Mouse (Mus musculus) liver, embryonic 12.5 days (tissue): Measurements from ENCODE around the gene Slco1a5. TPM values are rescaled to one million over a fixed set of nuclear protein-coding genes. Genes with fewer than 3 reads are reported as not detected.

ENCODE experiments used
- ATAC-seq: fragments of 200-750 bp; cut with Nextera tagmentation; 2 replicates; pipeline ENCODE4 v1.8.0; 2017; ENCODE audit warnings: moderate number of reproducible peaks, mild to moderate bottlenecking, moderate library complexity
- H3K27ac ChIP-seq: fragments of 300-500 bp; sonication (generic); 2 replicates; pipeline ENCODE4 v1.5.1; 2016; ENCODE audit warnings: mild to moderate bottlenecking
- H3K27me3 ChIP-seq: fragments of 300-500 bp; sonication (generic); replicated peaks from 2 replicates; pipeline ENCODE4 v1.6.1; 2016; ENCODE audit warnings: mild to moderate bottlenecking, moderate library complexity
- H3K36me3 ChIP-seq: fragments of 300-500 bp; sonication (generic); 2 replicates; pipeline ENCODE4 v1.6.1; 2016; ENCODE audit warnings: mild to moderate bottlenecking, moderate library complexity
- H3K4me1 ChIP-seq: fragments of 300-500 bp; sonication (generic); 2 replicates; pipeline ENCODE4 v1.6.1; 2016
- H3K4me2 ChIP-seq: fragments of 300-500 bp; sonication (generic); 2 replicates; pipeline ENCODE4 v1.6.1; 2016; ENCODE audit warnings: mild to moderate bottlenecking, moderate library complexity
- H3K4me3 ChIP-seq: fragments of 300-500 bp; sonication (generic); 2 replicates; pipeline ENCODE4 v1.5.1; 2016; ENCODE audit warnings: mild to moderate bottlenecking, moderate library complexity
- H3K9ac ChIP-seq: fragments of 300-500 bp; sonication (generic); 2 replicates; pipeline ENCODE4 v1.6.1; 2016; ENCODE audit warnings: mild to moderate bottlenecking, moderate library complexity
- H3K9me3 ChIP-seq: fragments of 300-500 bp; sonication (generic); replicated peaks from 2 replicates; pipeline ENCODE4 v1.6.1; 2016; ENCODE audit warnings: mild to moderate bottlenecking, moderate library complexity
- WGBS: fragments of 180-500 bp; shearing (Covaris S2); methylation state at CpG from one replicate; pipeline ENCODE4 v1.1.7; 2016; ENCODE audit not compliant: insufficient replicate concordance; 5-methylcytosine and 5-hydroxymethylcytosine counted together
- polyA plus RNA-seq: library from polyadenylated mRNA; unstranded; fragments of >200 nt; fragmentation: Nextera tagmentation; extraction: Ambion mirVana; gene quantifications from 2 replicates; pipeline ENCODE4 v1.2.1, GENCODE M21; 2016

The Slco1a5 gene
- polyA plus RNA-seq, 1 experiment from 2014 or later: not detected

- peak within 1 kb of the TSS; percentile 72 for H3K9ac ChIP-seq
- H3K36me3 ChIP-seq: peaks cover 11% of the 10 kb centered on the region
- H3K4me2 ChIP-seq: peak within 1 kb of the TSS; percentile 70
- peak within 1 kb of the TSS; percentile 79 for H3K27ac ChIP-seq
- under 1% methylated on average over 48 of the region's 48 CpGs for WGBS
- peaks cover 15% of the 10 kb centered on the region for H3K4me1 ChIP-seq
- 0 out of 2 replicates have a peak, but pooled peaks cover 3% of the 10 kb centered on the region for H3K27me3 ChIP-seq
- H3K4me3 ChIP-seq: peak within 1 kb of the TSS; percentile 71
- no peaks in the 10 kb centered on the region for H3K9me3 ChIP-seq
- ATAC-seq: peak; percentile 97
Measured at GRCm38 (mm10) chr6:142345440-142346038, 22.8 kb upstream of the Slco1a5 start, which contains the start of gene Pyroxd1. Gene Pyroxd1 (plus strand): TSS chr6:142345654.

GRCm38 (mm10) chr6:142343561-142343960 lies 20.8 kb upstream of the Slco1a5 start:
- WGBS: 35% methylated on average over 2 of the region's 2 CpGs
- H3K4me3 ChIP-seq: no peak overlapping the region
- H3K4me2 ChIP-seq: no peak overlapping the region
- no peak overlapping the region for H3K9ac ChIP-seq
- H3K27me3 ChIP-seq: 0 out of 2 replicates have a peak, but pooled peaks cover 3% of the 10 kb centered on the region
- H3K4me1 ChIP-seq: peaks cover 15% of the 10 kb centered on the region
- no peaks in the 10 kb centered on the region for H3K9me3 ChIP-seq
- no peak for ATAC-seq
- H3K36me3 ChIP-seq: no peaks in the 10 kb centered on the region
- H3K27ac ChIP-seq: no peak overlapping the region

DNA sequence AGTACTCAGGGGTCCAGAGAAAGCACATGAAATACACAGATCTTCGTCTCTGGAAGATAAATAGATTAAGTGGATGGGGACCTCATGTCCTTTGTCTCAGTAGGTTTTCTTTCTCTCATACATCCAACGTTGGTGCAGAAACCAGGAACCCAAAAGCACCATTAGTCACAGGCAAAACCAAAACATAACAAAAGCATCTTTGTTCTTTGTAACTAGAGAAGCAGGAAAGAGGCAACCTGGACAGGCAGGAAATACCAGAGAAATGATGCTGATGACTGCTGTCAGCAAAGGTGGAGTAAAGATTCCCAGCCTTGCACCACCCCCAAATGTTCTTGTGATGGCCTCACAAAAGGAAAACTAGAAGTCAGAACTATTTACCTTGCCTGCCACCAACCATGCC lies 16.8 kb upstream of the Slco1a5 start:
- 23% methylated on average over 2 of the region's 2 CpGs for WGBS
- Histone ChIP-seq H3K36me3 (no peaks in the 10 kb centered on the region), H3K27me3 (0 out of 2 replicates have a peak, but pooled peaks cover 3% of the 10 kb centered on the region), H3K4me2 (no peak overlapping the region), H3K4me3 (no peak overlapping the region), H3K27ac (no peak overlapping the region), H3K9me3 (no peaks in the 10 kb centered on the region), H3K4me1 (no peaks in the 10 kb centered on the region), H3K9ac (no peak overlapping the region)
- ATAC-seq: no peak

DNA sequence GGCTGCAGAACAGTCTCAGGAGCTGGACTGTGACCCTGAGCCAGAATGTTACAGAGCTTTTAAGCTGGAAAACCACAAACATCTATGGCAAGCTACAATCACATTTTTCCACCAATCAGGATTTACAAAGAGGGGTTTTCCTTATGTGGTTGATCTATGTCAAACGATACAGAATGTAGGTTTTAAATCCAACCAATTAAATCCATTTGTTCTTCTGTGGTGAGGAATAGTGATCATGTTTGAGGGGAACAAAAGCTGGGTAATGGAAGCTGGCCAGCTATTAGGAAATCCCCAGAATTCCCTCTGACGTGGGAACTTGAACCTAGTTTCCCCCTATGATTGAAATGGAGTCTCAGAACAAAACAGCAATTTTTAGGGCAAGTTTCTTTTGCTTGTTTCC lies 16.2 kb upstream of the Slco1a5 start:
- no peak for ATAC-seq
- no peak overlapping the region for H3K27ac ChIP-seq
- no peak overlapping the region for H3K4me2 ChIP-seq
- WGBS: 47% methylated on average over 2 of the region's 2 CpGs
- H3K4me1 ChIP-seq: no peaks in the 10 kb centered on the region
- H3K27me3 ChIP-seq: 0 out of 2 replicates have a peak, but pooled peaks cover 3% of the 10 kb centered on the region
- no peaks in the 10 kb centered on the region for H3K36me3 ChIP-seq
- no peak overlapping the region for H3K4me3 ChIP-seq
- H3K9ac ChIP-seq: no peak overlapping the region
- no peaks in the 10 kb centered on the region for H3K9me3 ChIP-seq

- H3K4me3 ChIP-seq: no peak overlapping the region
- H3K36me3 ChIP-seq: no peaks in the 10 kb centered on the region
- H3K27ac ChIP-seq: no peak overlapping the region
- H3K9me3 ChIP-seq: no peaks in the 10 kb centered on the region
- no peak for ATAC-seq
- no peaks in the 10 kb centered on the region for H3K27me3 ChIP-seq
- no peak overlapping the region for H3K4me2 ChIP-seq
- no peaks in the 10 kb centered on the region for H3K4me1 ChIP-seq
- 16% methylated on average over 1 of the region's 1 CpGs for WGBS
- no peak overlapping the region for H3K9ac ChIP-seq
Measured at GRCm38 (mm10) chr6:142329201-142329600, 6.4 kb upstream of the Slco1a5 start.

- H3K4me1 ChIP-seq: no peaks in the 10 kb centered on the region
- H3K9me3 ChIP-seq: no peaks in the 10 kb centered on the region
- no peak overlapping the region for H3K9ac ChIP-seq
- WGBS: 49% methylated on average over 3 of the region's 3 CpGs
- H3K4me3 ChIP-seq: no peak overlapping the region
- ATAC-seq: no peak
- no peak overlapping the region for H3K27ac ChIP-seq
- H3K36me3 ChIP-seq: no peaks in the 10 kb centered on the region
- H3K4me2 ChIP-seq: no peak overlapping the region
- no peaks in the 10 kb centered on the region for H3K27me3 ChIP-seq
Measured at GRCm38 (mm10) chr6:142326598-142326997, 3.8 kb upstream of the Slco1a5 start.

DNA sequence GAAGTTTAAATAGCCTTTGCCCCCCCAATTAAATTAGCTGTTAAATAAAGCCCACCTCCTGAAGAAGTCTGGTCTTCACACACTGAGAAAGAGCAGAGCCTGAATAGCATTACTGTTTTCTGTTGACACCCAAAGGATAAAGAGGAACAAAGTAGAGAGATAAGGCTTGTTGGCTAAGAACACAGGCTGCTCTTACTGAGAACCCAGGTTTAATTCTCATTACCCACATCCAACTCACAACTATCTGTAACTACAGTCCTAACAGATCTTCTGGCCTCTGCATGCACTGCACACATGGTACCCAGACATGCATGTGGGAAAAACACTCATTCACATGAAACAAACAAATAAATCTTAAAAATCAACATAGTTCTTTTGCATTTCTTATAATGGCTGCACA lies 5.7 kb downstream of the Slco1a5 start:
- Histone ChIP-seq H3K4me1 (no peaks in the 10 kb centered on the region), H3K4me3 (no peak overlapping the region), H3K27ac (no peak overlapping the region), H3K4me2 (no peak overlapping the region), H3K9me3 (no peaks in the 10 kb centered on the region), H3K9ac (no peak overlapping the region), H3K36me3 (no peaks in the 10 kb centered on the region), H3K27me3 (no peaks in the 10 kb centered on the region)
- no peak for ATAC-seq

GRCm38 (mm10) chr6:142314285-142314684 lies 8.5 kb downstream of the Slco1a5 start:
- Histone ChIP-seq H3K9me3 (peaks cover 4% of the 10 kb centered on the region), H3K4me3 (no peak overlapping the region), H3K27me3 (no peaks in the 10 kb centered on the region), H3K4me1 (no peaks in the 10 kb centered on the region), H3K36me3 (no peaks in the 10 kb centered on the region), H3K4me2 (no peak overlapping the region), H3K9ac (no peak overlapping the region), H3K27ac (no peak overlapping the region)
- no peak for ATAC-seq
- 60% methylated on average over 5 of the region's 5 CpGs for WGBS

- no peak overlapping the region for H3K27ac ChIP-seq
- H3K36me3 ChIP-seq: no peaks in the 10 kb centered on the region
- H3K9ac ChIP-seq: no peak overlapping the region
- H3K4me1 ChIP-seq: no peaks in the 10 kb centered on the region
- ATAC-seq: no peak
- no peak overlapping the region for H3K4me2 ChIP-seq
- H3K4me3 ChIP-seq: no peak overlapping the region
- H3K27me3 ChIP-seq: no peaks in the 10 kb centered on the region
- peaks cover 10% of the 10 kb centered on the region for H3K9me3 ChIP-seq
Measured at GRCm38 (mm10) chr6:142305076-142305475, 17.7 kb downstream of the Slco1a5 start.

GRCm38 (mm10) chr6:142298098-142298497 lies 24.7 kb downstream of the Slco1a5 start, which contains the start of gene Iapp:
Gene Iapp (plus strand): TSS chr6:142298423.
- H3K36me3 ChIP-seq: no peaks in the 10 kb centered on the region
- no peak for ATAC-seq
- 56% methylated on average over 4 of the region's 4 CpGs for WGBS
- H3K9me3 ChIP-seq: no peaks in the 10 kb centered on the region
- H3K4me3 ChIP-seq: no peak within 1 kb of the TSS
- no peak within 1 kb of the TSS for H3K27ac ChIP-seq
- H3K27me3 ChIP-seq: no peaks in the 10 kb centered on the region
- H3K4me1 ChIP-seq: no peaks in the 10 kb centered on the region
- no peak within 1 kb of the TSS for H3K4me2 ChIP-seq
- no peak within 1 kb of the TSS for H3K9ac ChIP-seq

GRCm38 (mm10) chr6:142289413-142290118 lies 33.2 kb downstream of the Slco1a5 start:
- H3K27me3 ChIP-seq: no peaks in the 10 kb centered on the region
- no peak overlapping the region for H3K9ac ChIP-seq
- no peak overlapping the region for H3K4me2 ChIP-seq
- H3K36me3 ChIP-seq: no peaks in the 10 kb centered on the region
- H3K9me3 ChIP-seq: no peaks in the 10 kb centered on the region
- no peak for ATAC-seq
- H3K4me1 ChIP-seq: no peaks in the 10 kb centered on the region
- H3K4me3 ChIP-seq: no peak overlapping the region
- 67% methylated on average over 12 of the region's 12 CpGs for WGBS
- no peak overlapping the region for H3K27ac ChIP-seq

DNA sequence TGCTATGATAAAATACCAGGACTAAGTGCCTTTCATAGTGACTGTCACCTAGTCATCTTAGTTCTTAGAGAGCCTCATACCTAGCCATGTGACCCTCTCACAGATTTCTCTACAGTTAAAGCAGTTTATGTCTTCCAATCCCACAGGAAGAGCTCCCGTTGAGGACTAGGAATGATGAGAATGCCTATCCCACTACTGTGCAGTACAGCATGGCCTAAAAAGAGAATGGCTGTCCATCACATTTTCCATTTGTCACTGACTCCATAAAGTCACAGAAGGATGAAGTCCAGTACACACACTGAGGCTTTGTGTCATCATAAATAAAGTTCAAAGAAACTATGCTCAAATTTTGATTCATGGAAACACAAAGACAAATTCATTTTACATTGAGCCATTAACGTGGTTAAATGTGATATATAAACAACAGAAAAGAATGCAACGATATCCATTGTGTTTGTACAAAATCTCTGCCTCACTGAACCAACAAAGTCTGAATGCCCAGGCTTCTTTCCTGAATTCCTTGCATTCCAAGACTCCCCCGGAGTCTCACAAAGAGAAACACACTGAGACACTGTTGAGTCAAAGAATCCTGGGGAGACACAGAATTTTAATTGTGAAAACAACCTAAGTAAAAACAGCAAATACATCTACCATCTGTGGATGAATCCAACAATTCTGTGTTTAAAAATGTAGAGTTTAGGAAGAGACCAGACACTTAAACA lies 46.9 kb downstream of the Slco1a5 start:
- H3K9me3 ChIP-seq: no peaks in the 10 kb centered on the region
- WGBS: 35% methylated on average over 4 of the region's 4 CpGs
- no peaks in the 10 kb centered on the region for H3K4me1 ChIP-seq
- H3K4me3 ChIP-seq: no peak overlapping the region
- H3K4me2 ChIP-seq: no peak overlapping the region
- no peak overlapping the region for H3K27ac ChIP-seq
- no peak overlapping the region for H3K9ac ChIP-seq
- H3K27me3 ChIP-seq: no peaks in the 10 kb centered on the region
- no peak for ATAC-seq
- no peaks in the 10 kb centered on the region for H3K36me3 ChIP-seq
